Mouse (Mus musculus): Measurements from ENCODE around the gene Rpl10-ps3.

DNA sequence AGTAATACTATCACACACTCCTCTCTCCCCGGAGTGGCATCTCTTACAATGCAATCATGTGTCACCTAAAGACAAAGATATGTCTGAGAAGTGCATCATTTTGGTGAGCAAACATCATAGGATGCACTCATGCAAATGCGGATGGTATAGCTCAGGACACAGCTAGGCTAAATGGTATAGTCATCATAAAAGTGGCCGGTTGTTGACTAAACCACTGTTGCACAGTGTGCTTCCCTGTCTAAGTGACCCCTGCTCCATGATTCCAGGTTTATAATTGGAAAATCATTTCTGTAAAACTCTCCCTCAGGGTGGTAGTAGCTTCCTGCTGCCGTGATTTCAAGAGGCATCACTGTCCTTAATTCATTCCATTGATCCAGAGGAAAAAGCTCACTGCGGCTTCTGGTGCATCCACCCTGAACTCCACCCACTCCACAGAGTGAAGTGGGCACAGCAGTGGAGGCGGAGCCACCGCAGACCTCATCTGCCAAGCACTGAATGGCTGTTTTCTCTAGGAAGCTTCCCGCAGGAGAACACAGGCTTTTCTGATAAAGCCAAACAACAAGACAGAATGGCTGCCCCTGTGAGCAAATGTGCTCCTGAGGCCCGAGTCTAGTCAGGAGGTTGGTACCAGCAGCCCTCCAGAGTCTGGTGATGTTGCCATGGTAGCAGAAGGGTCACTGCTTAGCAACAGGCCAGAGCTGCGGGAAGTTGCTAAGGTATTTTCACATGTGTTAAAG, 38.9 kb downstream of the Rpl10-ps3 start:
- TF ChIP-seq TAL1 (IDR thresholded peaks at IDR 0.05; ENCODE audit: low read length) = no peak
- no peak for TF ChIP-seq GATA1 (IDR thresholded peaks at IDR 0.05; ENCODE audit: low read length)

Measured in erythroblast, embryonic 14.5 days (primary cell).